Mouse (Mus musculus): ENCODE data around the gene Spsb4.

Spsb4 gene

DNA sequence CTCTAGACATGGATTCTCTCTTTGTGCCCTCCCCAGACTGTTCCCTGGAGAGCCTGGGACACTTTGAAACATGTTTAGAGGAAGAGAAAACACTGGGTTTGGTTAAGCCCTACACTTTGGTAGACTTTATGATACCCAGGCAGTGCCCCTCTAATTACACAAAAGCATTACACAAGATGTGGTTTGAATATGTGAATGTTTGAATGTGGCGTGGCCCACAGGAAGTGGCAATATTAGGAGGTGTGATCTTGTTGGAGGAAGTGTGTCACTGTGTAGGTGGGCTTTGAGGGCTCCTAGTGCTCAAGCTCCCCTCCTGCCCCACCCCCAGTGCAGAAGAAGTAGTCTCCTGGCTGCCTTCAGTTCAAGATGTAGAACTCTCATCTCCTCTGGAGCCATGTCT is 122.0 kb downstream of the Spsb4 start:
- no peak for DNase-seq (ENCODE audit: low spot score in 2 of 2)

GRCm38 (mm10) chr9:96893582-96893981 is 125.1 kb downstream of the Spsb4 start:
- DNase-seq (ENCODE audit: low spot score in 2 of 2) = no peak

Measured in thymus, postnatal 10 days (tissue).